Mouse (Mus musculus): ENCODE data around the gene Btbd16. TPM values are rescaled to one million over a fixed set of nuclear protein-coding genes. Genes with fewer than 3 reads are reported as not detected.

Btbd16 gene
- polyA plus RNA-seq (2015; fragmentation: Illumina TruSeq; extraction: RNeasy Lipid Tissue Mini Kit (QIAGEN cat#74804); ENCODE audit: low read depth, low replicate concordance): 0.91 TPM

DNA sequence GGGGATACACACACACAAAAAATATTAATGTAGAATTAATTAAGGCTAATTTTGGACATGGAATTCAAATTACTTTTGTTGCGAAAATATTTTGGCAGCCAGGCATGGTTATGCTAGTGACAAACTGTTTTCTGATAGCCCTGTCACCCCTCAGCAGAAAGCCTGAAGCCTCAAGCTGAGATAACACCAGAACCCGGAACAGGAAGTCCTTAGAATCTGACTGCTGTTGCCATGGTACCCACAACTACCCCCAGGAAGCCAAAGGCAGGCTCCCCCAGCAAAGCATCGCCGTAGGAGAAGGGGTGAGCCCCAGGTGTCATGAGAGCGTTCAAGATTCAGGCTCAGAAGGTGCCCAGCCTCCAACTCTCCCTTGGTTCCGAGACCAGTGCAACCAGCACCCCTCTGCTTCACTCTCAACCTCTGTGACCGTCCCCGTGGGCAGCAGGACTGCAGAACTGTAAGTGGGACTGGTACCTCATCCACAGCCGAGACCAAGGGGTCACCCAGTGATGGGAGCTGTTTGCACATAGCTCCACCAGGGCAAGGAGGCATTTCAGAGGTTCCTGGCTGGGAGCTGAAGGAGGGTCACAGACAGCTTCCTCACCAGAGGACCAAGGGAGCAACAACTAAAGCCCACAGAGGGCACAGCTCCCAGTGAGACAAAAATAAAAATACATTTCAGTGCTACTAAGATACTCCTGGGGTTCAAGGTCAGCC is at the start of gene Btbd16:
Gene Btbd16 (plus strand): TSS at position 156 of the 717 bp plus-strand sequence.

GRCm38 (mm10) chr7:130865613-130866591 is 92.0 kb downstream of the Btbd16 start, which contains the start of gene Plekha1:
Plekha1 (plus strand) TSS chr7:130865756.

Other genes with a start within 250 kb of the Btbd16 start
- gene Nsmce4a, start 201.0 kb upstream of the Btbd16 start, polyA plus RNA-seq (2015; fragmentation: Illumina TruSeq; extraction: RNeasy Lipid Tissue Mini Kit (QIAGEN cat#74804); ENCODE audit: low read depth, low replicate concordance): 59.6 TPM
- 40.1 TPM for gene Tacc2, start 196.6 kb upstream of the Btbd16 start, polyA plus RNA-seq (2015; fragmentation: Illumina TruSeq; extraction: RNeasy Lipid Tissue Mini Kit (QIAGEN cat#74804); ENCODE audit: low read depth, low replicate concordance)
- 81.4 TPM for gene Plekha1, start 91.7 kb downstream of the Btbd16 start, polyA plus RNA-seq (2015; fragmentation: Illumina TruSeq; extraction: RNeasy Lipid Tissue Mini Kit (QIAGEN cat#74804); ENCODE audit: low read depth, low replicate concordance)
- gene Htra1, start 162.0 kb downstream of the Btbd16 start, polyA plus RNA-seq (2015; fragmentation: Illumina TruSeq; extraction: RNeasy Lipid Tissue Mini Kit (QIAGEN cat#74804); ENCODE audit: low read depth, low replicate concordance): 177 TPM

Data from brain, adult 10 weeks (tissue).